Mouse (Mus musculus) E14TG2a.4 (cell line): ENCODE measurements around the gene Nkain4.
A peak's percentile ranks its signal among the peaks of the same experiment; 100 is the strongest.

Experiments
- H3K27me3 ChIP-seq: 2 replicates; pipeline ENCODE4 v1.6.1; 2014; ENCODE audit warnings: low read length, control low read depth; ENCODE audit not compliant: insufficient read depth
- H3K36me3 ChIP-seq: 2 replicates; pipeline ENCODE4 v1.6.1; 2014; ENCODE audit warnings: low read length, control low read depth; ENCODE audit not compliant: insufficient read depth
- H3K4me1 ChIP-seq: replicated peaks from 2 replicates; pipeline ENCODE4 v1.6.1; 2014; ENCODE audit warnings: low read depth, low read length, control low read depth
- H3K4me3 ChIP-seq: replicated peaks from 2 replicates; pipeline ENCODE4 v1.5.1; 2014; ENCODE audit warnings: mild to moderate bottlenecking, low read length
- H3K9me3 ChIP-seq: 2 replicates; pipeline ENCODE4 v1.6.1; 2014; ENCODE audit warnings: low read length, control low read depth
- CTCF ChIP-seq: conservative IDR thresholded peaks from 2 replicates; pipeline ENCODE4 v1.5.1; 2014; ENCODE audit warnings: low read length
- NANOG ChIP-seq: IDR thresholded peaks from 2 replicates; pipeline ENCODE4 v1.6.1; 2014; ENCODE audit warnings: borderline replicate concordance, low read length, mixed read lengths
- POU5F1 ChIP-seq: IDR thresholded peaks from 2 replicates; pipeline ENCODE4 v1.6.1; 2014; ENCODE audit warnings: low read length, borderline replicate concordance

Nkain4 gene

GRCm38 (mm10) chr2:180987432-180988030, 33.0 kb upstream of the Nkain4 start:
- peaks cover 32% of the 10 kb centered on the region for H3K4me1 ChIP-seq
- no peak overlapping the region for H3K4me3 ChIP-seq
- no peaks in the 10 kb centered on the region for H3K27me3 ChIP-seq
- no peak for TF ChIP-seq POU5F1
- no peak for TF ChIP-seq CTCF
- TF ChIP-seq NANOG = no peak
- H3K9me3 ChIP-seq = no peaks in the 10 kb centered on the region
- peaks cover 15% of the 10 kb centered on the region for H3K36me3 ChIP-seq

GRCm38 (mm10) chr2:180987001-180987400, 32.5 kb upstream of the Nkain4 start:
- H3K9me3 ChIP-seq = no peaks in the 10 kb centered on the region
- H3K27me3 ChIP-seq = no peaks in the 10 kb centered on the region
- peaks cover 20% of the 10 kb centered on the region for H3K36me3 ChIP-seq
- no peak for TF ChIP-seq NANOG
- TF ChIP-seq CTCF = no peak
- TF ChIP-seq POU5F1 = no peak
- H3K4me1 ChIP-seq = peaks cover 32% of the 10 kb centered on the region
- H3K4me3 ChIP-seq = no peak overlapping the region

GRCm38 (mm10) chr2:180986449-180986848, 31.9 kb upstream of the Nkain4 start, which contains the start of gene Col20a1:
Gene Col20a1 (plus strand): TSS chr2:180986535.
- Histone ChIP-seq H3K27me3 (no peaks in the 10 kb centered on the region), H3K4me1 (peaks cover 30% of the 10 kb centered on the region), H3K36me3 (peaks cover 26% of the 10 kb centered on the region), H3K4me3 (no peak within 1 kb of the TSS), H3K9me3 (no peaks in the 10 kb centered on the region)
- TF ChIP-seq POU5F1 = no peak
- TF ChIP-seq CTCF = no peak
- TF ChIP-seq NANOG = no peak

GRCm38 (mm10) chr2:180985635-180986034, 31.1 kb upstream of the Nkain4 start:
- Histone ChIP-seq H3K27me3 (no peaks in the 10 kb centered on the region), H3K36me3 (peaks cover 34% of the 10 kb centered on the region)
- no peak for TF ChIP-seq POU5F1
- TF ChIP-seq CTCF = no peak
- TF ChIP-seq NANOG = no peak

GRCm38 (mm10) chr2:180981133-180981532, 26.6 kb upstream of the Nkain4 start:
- Histone ChIP-seq H3K27me3 (no peaks in the 10 kb centered on the region), H3K4me1 (peaks cover 11% of the 10 kb centered on the region), H3K4me3 (no peak overlapping the region), H3K9me3 (no peaks in the 10 kb centered on the region), H3K36me3 (peaks cover 79% of the 10 kb centered on the region)
- TF ChIP-seq POU5F1 = no peak
- TF ChIP-seq CTCF = no peak
- no peak for TF ChIP-seq NANOG

More at GRCm38 (mm10) chr2:180985635-180986034, 31.1 kb upstream of the Nkain4 start:
- peaks cover 30% of the 10 kb centered on the region for H3K4me1 ChIP-seq
- no peak overlapping the region for H3K4me3 ChIP-seq
- no peaks in the 10 kb centered on the region for H3K9me3 ChIP-seq

- Histone ChIP-seq H3K4me1 (peaks cover 31% of the 10 kb centered on the region), H3K9me3 (no peaks in the 10 kb centered on the region), H3K36me3 (peaks cover 36% of the 10 kb centered on the region), H3K4me3 (peak within 1 kb of the TSS; percentile 95), H3K27me3 (no peaks in the 10 kb centered on the region)
- TF ChIP-seq NANOG = no peak
- no peak for TF ChIP-seq POU5F1
- no peak for TF ChIP-seq CTCF
These were observed 12.7 kb upstream of the Nkain4 start, which contains the start of gene Arfgap1 for GRCm38 (mm10) chr2:180967010-180967763. Gene Arfgap1 (plus strand): TSS chr2:180967225.

- peak overlapping the region; percentile 95 for H3K4me3 ChIP-seq
- TF ChIP-seq NANOG (no peak), CTCF (no peak), POU5F1 (no peak)
- no peaks in the 10 kb centered on the region for H3K27me3 ChIP-seq
- H3K9me3 ChIP-seq = no peaks in the 10 kb centered on the region
- peaks cover 31% of the 10 kb centered on the region for H3K4me1 ChIP-seq
- peaks cover 27% of the 10 kb centered on the region for H3K36me3 ChIP-seq
These were observed 11.8 kb upstream of the Nkain4 start for GRCm38 (mm10) chr2:180966092-180966882.

GRCm38 (mm10) chr2:180963956-180964355, 9.5 kb upstream of the Nkain4 start:
- Histone ChIP-seq H3K4me1 (peaks cover 27% of the 10 kb centered on the region), H3K36me3 (peaks cover 3% of the 10 kb centered on the region), H3K4me3 (no peak overlapping the region), H3K27me3 (no peaks in the 10 kb centered on the region), H3K9me3 (no peaks in the 10 kb centered on the region)
- TF ChIP-seq NANOG (no peak), POU5F1 (no peak), CTCF (peak; percentile 94)
